Mouse (Mus musculus) heart, embryonic 12.5 days (tissue): ENCODE measurements around the gene Adamts16. TPM values are rescaled to one million over a fixed set of nuclear protein-coding genes. Genes with fewer than 3 reads are reported as not detected.

ENCODE experiments used
- ATAC-seq: fragments of 200-750 bp; cut with Nextera tagmentation; 2 replicates; pipeline ENCODE4 v1.8.0; 2017; ENCODE audit warnings: moderate TSS enrichment, moderate library complexity; ENCODE audit not compliant: insufficient number of reproducible peaks, low FRiP score
- H3K27ac ChIP-seq: fragments of 300-500 bp; sonication (generic); 2 replicates; pipeline ENCODE4 v1.5.1; 2016; ENCODE audit warnings: mild to moderate bottlenecking, moderate library complexity; ENCODE audit not compliant: poor library complexity, severe bottlenecking
- H3K27me3 ChIP-seq: fragments of 300-500 bp; sonication (generic); replicated peaks from 2 replicates; pipeline ENCODE4 v1.6.1; 2016; ENCODE audit warnings: mild to moderate bottlenecking, moderate library complexity
- H3K36me3 ChIP-seq: fragments of 300-500 bp; sonication (generic); 2 replicates; pipeline ENCODE4 v1.6.1; 2016; ENCODE audit warnings: mild to moderate bottlenecking, moderate library complexity
- H3K4me1 ChIP-seq: fragments of 300-500 bp; sonication (generic); replicated peaks from 2 replicates; pipeline ENCODE4 v1.6.1; 2016; ENCODE audit warnings: mild to moderate bottlenecking
- H3K4me2 ChIP-seq: fragments of 300-500 bp; sonication (generic); 2 replicates; pipeline ENCODE4 v1.6.1; 2016; ENCODE audit warnings: mild to moderate bottlenecking, moderate library complexity
- H3K4me3 ChIP-seq: fragments of 300-500 bp; sonication (generic); 2 replicates; pipeline ENCODE4 v1.5.1; 2016; ENCODE audit warnings: mild to moderate bottlenecking
- H3K9ac ChIP-seq: fragments of 300-500 bp; sonication (generic); 2 replicates; pipeline ENCODE4 v1.6.1; 2016; ENCODE audit warnings: mild to moderate bottlenecking, moderate library complexity
- H3K9me3 ChIP-seq: fragments of 300-500 bp; sonication (generic); replicated peaks from 2 replicates; pipeline ENCODE4 v1.6.1; 2016; ENCODE audit warnings: mild to moderate bottlenecking, moderate library complexity
- WGBS: fragments of 180-500 bp; shearing (Covaris S2); methylation state at CpG from one replicate; pipeline ENCODE4 v1.1.7; 2016; 5-methylcytosine and 5-hydroxymethylcytosine counted together
- polyA plus RNA-seq: library from polyadenylated mRNA; unstranded; fragments of >200 nt; fragmentation: Nextera tagmentation; extraction: Ambion mirVana; gene quantifications from 2 replicates; pipeline ENCODE4 v1.2.1, GENCODE M21; 2016

Gene Adamts16
- polyA plus RNA-seq, 1 experiment from 2014 or later: 0.14 TPM

DNA sequence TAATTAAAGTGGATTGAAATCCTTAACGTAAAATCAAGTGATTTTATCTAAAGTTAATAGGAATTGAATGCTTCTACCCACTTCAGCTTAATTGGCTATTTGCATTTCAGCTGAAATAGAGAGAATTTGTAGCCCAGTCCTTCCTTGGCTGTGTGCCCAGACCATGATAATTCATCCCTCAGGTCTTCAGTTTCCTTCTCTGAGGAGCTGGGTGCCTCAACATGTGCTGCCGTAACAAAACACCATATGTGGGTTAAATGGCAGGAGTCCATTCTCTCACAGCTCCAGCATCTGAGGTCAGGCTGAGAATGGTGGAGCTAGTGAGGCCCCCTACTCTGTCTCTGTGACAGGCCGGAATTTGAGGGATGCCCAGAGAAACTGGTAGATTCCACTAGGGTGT, 29.4 kb upstream of the Adamts16 start:
- 74% methylated on average over 3 of the region's 3 CpGs for WGBS
- Histone ChIP-seq H3K4me2 (no peak overlapping the region), H3K36me3 (no peaks in the 10 kb centered on the region), H3K27ac (no peak overlapping the region), H3K9me3 (no peaks in the 10 kb centered on the region), H3K4me1 (0 out of 2 replicates have a peak, but pooled peaks cover 3% of the 10 kb centered on the region), H3K27me3 (no peaks in the 10 kb centered on the region), H3K4me3 (no peak overlapping the region), H3K9ac (no peak overlapping the region)
- ATAC-seq: no peak

DNA sequence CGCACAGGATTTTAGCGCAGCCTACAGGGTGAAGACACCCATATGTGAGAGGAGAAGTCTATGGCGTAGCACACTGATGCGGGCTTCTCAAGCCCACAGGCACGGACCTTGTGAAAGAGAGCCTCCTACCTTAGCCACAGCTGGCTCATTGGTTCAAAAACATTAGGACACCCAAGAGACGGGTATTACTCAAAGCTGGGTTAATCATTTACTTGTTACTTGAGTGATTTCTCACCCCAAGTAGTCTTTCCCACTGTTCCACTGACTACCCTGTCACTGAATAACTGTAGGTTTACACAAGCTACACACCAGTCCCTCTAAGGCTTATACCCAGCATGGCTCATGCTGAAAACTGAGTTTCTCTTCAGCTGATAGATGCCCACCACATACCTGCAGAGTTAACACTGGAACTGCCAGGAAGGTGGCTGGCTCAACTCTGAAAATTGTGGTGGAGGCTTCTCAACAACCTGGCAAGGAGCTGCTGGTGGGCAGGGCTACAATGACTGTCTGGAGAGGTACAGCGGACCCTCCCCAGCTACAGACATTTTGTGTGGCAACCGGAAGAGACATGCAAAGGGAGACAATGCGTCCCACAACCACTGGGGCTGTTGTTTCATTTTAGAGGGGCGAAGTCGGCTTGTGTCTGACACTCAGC, 25.5 kb upstream of the Adamts16 start:
- Histone ChIP-seq H3K36me3 (no peaks in the 10 kb centered on the region), H3K4me3 (no peak overlapping the region), H3K9ac (no peak overlapping the region), H3K27ac (no peak overlapping the region), H3K4me2 (no peak overlapping the region), H3K4me1 (0 out of 2 replicates have a peak, but pooled peaks cover 3% of the 10 kb centered on the region), H3K27me3 (no peaks in the 10 kb centered on the region), H3K9me3 (no peaks in the 10 kb centered on the region)
- no peak for ATAC-seq
- WGBS: 89% methylated on average over 11 of the region's 11 CpGs

DNA sequence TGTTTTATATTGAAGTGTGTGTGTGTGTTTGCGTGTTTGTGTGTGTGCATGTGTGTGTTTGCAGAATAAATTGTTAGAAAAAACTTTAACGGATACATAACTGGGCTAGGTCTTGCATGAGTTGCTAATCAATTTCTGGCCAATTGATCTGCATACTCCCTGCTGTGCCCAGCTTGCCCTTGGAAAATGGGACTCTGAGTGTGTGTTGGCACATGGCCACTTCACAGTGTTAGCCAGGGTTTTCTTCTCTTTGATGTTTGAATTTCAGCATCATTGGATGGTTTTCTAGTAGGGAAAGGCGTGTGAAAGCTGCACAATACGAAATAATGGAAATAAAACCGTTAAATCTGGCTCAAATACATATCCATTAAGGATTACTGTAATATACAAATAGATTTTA, 24.3 kb upstream of the Adamts16 start:
- Histone ChIP-seq H3K27me3 (no peaks in the 10 kb centered on the region), H3K36me3 (no peaks in the 10 kb centered on the region), H3K9me3 (no peaks in the 10 kb centered on the region), H3K4me3 (no peak overlapping the region), H3K27ac (no peak overlapping the region), H3K9ac (no peak overlapping the region), H3K4me1 (no peaks in the 10 kb centered on the region), H3K4me2 (no peak overlapping the region)
- no peak for ATAC-seq
- WGBS: 81% methylated on average over 5 of the region's 5 CpGs

DNA sequence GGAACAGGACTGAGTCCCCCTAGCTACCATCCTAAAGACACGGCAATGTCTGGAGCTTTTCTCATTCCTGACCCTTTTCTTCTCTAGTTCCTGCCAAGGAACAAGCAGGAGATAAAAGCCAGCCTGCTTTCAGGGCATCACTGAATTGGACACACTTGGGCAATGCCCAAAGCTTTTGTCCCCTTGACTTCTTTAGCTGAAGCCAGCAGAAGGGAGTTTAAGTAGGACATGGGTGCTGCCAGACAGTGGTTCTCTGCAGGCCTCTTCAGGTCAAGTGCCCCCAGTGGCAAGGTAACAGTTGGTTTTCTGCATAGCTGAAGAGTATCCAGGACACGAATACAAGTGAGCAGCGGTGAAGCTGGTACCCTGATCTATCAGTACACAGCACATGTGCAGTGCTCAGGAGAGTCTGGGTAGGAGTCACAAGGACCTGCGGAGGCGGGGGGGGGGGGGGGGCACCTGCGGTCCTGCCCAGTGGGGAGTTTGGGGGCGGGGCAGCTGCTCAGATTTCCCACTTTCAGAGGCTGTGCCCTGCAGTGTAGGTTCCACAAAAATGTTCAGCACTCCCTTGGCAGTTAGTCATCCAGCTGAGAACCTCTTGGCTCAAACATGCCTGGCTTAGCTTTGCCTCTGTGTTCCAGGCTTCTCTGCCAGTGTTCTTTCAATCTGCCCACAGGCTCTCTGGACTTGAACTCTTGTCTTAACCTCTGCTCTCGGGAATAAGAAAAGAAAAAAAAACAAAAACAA, 20.7 kb upstream of the Adamts16 start:
- no peaks in the 10 kb centered on the region for H3K4me1 ChIP-seq
- ATAC-seq: no peak
- H3K9me3 ChIP-seq: no peaks in the 10 kb centered on the region
- no peak overlapping the region for H3K4me2 ChIP-seq
- no peaks in the 10 kb centered on the region for H3K27me3 ChIP-seq
- no peak overlapping the region for H3K27ac ChIP-seq
- H3K4me3 ChIP-seq: no peak overlapping the region
- no peaks in the 10 kb centered on the region for H3K36me3 ChIP-seq
- WGBS: 54% methylated on average over 8 of the region's 8 CpGs
- H3K9ac ChIP-seq: no peak overlapping the region

DNA sequence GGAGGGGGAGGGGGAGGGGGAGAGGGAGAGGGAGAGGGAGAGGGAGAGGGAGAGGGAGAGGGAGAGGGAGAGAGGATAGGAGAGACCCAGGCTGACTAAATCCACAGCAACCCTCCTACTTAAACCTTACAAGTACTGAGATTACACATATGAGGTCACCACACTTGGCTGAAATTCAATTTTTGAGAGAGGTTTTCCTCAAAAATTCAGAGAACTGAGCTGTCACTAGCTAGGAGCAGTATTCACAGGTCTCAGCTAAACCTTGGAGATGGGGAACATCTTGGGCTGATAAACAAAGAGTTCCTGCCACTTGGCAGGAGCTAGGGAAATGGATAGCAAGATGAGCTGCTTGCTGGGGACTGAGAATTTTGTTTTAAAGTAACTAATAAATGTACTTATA, 12.0 kb upstream of the Adamts16 start:
- no peak for ATAC-seq
- H3K27ac ChIP-seq: no peak overlapping the region
- no peaks in the 10 kb centered on the region for H3K36me3 ChIP-seq
- H3K4me3 ChIP-seq: no peak overlapping the region
- H3K27me3 ChIP-seq: no peaks in the 10 kb centered on the region
- H3K4me2 ChIP-seq: no peak overlapping the region
- no peaks in the 10 kb centered on the region for H3K9me3 ChIP-seq
- H3K9ac ChIP-seq: no peak overlapping the region
- no peaks in the 10 kb centered on the region for H3K4me1 ChIP-seq

DNA sequence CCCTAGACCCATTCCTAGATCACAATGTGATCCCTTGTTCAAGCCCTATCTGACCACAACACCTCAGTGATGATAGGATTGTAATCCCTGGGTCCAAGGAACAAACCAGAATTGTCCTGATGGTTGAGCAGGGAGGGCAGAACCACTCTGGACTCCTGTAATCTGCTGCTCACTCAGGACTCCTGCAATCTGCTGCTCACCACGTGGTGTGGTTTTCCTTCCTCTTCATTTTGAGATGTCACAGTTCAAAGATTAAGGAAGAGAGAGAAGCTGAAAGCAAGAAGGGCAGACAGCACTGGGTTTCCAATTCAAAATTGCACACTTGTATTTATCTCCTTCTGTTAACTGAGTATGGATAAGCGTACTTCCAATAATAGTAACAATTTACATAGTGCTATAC, 5.3 kb upstream of the Adamts16 start:
- Histone ChIP-seq H3K27ac (no peak overlapping the region), H3K9ac (no peak overlapping the region), H3K4me2 (no peak overlapping the region), H3K9me3 (no peaks in the 10 kb centered on the region), H3K27me3 (peaks cover 13% of the 10 kb centered on the region), H3K36me3 (no peaks in the 10 kb centered on the region), H3K4me3 (no peak overlapping the region), H3K4me1 (no peaks in the 10 kb centered on the region)
- WGBS: 44% methylated on average over 2 of the region's 2 CpGs
- no peak for ATAC-seq

DNA sequence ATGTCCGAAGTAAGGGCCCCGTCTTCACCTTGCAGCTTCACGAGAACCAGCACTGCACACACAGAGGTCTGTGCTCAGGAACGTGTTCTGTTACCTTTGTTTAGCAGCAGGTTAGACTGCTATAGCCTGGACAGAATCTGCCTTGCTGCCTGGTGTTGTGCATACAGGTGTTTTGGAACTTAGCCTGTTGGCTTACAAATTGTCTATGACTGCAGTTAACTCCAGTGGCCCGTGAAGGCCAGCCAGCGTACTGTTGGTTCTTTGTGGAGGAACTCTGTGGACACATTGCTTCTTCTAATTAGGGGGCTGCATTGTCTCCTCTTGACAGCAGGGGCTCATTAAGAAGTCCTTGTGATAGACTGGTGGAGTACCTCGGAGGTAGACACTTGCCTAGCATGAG, 3.9 kb upstream of the Adamts16 start:
- Histone ChIP-seq H3K4me2 (no peak overlapping the region), H3K9ac (no peak overlapping the region), H3K4me1 (0 out of 2 replicates have a peak, but pooled peaks cover 4% of the 10 kb centered on the region), H3K4me3 (no peak overlapping the region), H3K27ac (no peak overlapping the region), H3K27me3 (peaks cover 27% of the 10 kb centered on the region), H3K9me3 (no peaks in the 10 kb centered on the region), H3K36me3 (no peaks in the 10 kb centered on the region)
- ATAC-seq: no peak
- 82% methylated on average over 7 of the region's 7 CpGs for WGBS

DNA sequence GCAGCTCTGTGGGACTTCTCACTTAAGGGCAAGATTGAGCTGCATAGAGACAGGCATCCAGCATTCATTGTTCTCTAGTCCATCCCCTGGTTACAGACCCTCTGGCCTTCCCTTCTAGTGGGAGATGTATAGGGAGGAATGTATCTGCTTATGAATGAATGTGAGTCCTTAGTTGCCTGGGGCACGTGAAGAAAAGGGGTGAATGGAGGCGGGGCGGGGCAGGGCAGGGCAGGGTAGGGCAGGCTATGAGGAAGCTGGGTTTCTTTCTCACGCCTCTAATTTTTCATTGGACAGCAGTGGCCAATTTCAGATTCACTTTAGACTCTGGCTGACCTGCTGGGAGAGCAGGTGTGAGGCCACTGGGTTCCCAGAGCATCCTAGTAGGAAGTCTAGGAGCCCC, 515 bp upstream of the Adamts16 start:
- Histone ChIP-seq H3K9me3 (no peaks in the 10 kb centered on the region), H3K27me3 (peaks cover 38% of the 10 kb centered on the region), H3K4me2 (peak overlapping the region; percentile 70; the same call in 1 of the 2 replicates), H3K4me1 (0 out of 2 replicates have a peak, but pooled peaks cover 4% of the 10 kb centered on the region), H3K9ac (no peak overlapping the region), H3K27ac (no peak overlapping the region), H3K4me3 (no peak overlapping the region), H3K36me3 (no peaks in the 10 kb centered on the region)
- WGBS: 47% methylated on average over 4 of the region's 4 CpGs
- ATAC-seq: no peak

DNA sequence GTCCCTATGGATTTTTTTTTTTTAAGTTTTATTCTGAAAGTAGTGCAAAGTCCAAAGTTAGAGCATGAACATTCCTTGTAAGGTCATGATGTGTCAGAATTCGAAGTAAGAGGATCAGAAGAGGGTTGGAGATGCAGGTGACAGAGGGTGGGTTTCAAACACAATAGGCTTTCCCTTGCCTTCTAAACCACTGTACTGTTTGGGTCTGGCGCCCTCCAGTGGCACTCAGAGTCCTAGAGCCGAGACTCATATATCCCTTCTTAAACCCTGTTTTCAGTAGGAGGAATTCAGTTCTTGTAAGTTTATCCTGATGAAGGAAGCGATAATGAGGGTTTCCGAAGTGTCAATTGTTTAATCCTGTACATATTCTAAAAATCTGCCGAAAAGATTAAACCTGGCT, 1.4 kb downstream of the Adamts16 start:
- no peak overlapping the region for H3K4me2 ChIP-seq
- H3K27me3 ChIP-seq: peaks cover 34% of the 10 kb centered on the region
- H3K27ac ChIP-seq: no peak overlapping the region
- H3K9me3 ChIP-seq: no peaks in the 10 kb centered on the region
- H3K9ac ChIP-seq: no peak overlapping the region
- no peak for ATAC-seq
- WGBS: 8% methylated on average over 6 of the region's 6 CpGs
- no peak overlapping the region for H3K4me3 ChIP-seq
- no peaks in the 10 kb centered on the region for H3K36me3 ChIP-seq
- H3K4me1 ChIP-seq: 0 out of 2 replicates have a peak, but pooled peaks cover 4% of the 10 kb centered on the region

DNA sequence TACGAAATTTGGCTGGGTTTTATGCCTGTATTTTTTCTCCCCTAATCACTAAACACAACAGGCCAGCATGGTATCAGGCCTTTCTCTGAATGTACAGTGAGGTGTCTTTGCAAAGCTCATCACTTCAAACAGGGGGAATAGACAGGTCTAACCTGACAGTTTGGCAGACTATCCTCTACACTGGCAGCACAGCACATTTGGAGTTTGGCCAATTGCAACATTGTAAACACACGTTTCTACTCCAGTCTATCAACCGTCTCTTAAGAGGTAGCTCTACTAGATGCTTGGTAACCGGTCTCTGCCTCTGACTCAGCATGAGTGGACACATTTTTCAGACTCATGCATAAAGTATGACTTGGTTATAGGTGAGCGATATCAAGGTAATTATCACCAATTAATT, 4.0 kb downstream of the Adamts16 start:
- H3K4me2 ChIP-seq: no peak overlapping the region
- H3K9ac ChIP-seq: no peak overlapping the region
- H3K4me1 ChIP-seq: 0 out of 2 replicates have a peak, but pooled peaks cover 7% of the 10 kb centered on the region
- no peak for ATAC-seq
- no peak overlapping the region for H3K27ac ChIP-seq
- no peaks in the 10 kb centered on the region for H3K36me3 ChIP-seq
- H3K27me3 ChIP-seq: peaks cover 31% of the 10 kb centered on the region
- 72% methylated on average over 5 of the region's 5 CpGs for WGBS
- H3K4me3 ChIP-seq: no peak overlapping the region
- H3K9me3 ChIP-seq: no peaks in the 10 kb centered on the region

DNA sequence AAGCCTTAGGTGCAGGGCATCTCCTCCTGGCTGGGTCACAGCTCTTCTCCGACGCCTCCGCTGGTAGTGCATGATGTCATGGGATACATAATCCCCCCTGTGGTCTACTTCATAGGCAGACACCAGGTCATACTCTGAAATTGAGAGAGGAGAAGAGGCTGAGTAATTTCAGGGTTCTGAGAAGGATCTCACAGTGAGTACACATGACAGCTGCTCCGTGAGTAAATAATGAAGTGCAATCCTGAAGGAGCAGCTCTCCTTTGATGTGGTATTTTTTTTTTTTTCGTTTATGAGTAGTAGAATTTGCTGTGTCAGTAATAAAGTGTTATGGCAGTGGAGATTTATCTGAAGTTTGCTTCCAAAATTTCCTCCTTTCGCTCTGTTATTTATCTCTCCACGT, 5.4 kb downstream of the Adamts16 start:
- H3K4me3 ChIP-seq: no peak overlapping the region
- peaks cover 18% of the 10 kb centered on the region for H3K27me3 ChIP-seq
- H3K36me3 ChIP-seq: no peaks in the 10 kb centered on the region
- ATAC-seq: no peak
- no peak overlapping the region for H3K4me2 ChIP-seq
- 63% methylated on average over 7 of the region's 7 CpGs for WGBS
- H3K27ac ChIP-seq: no peak overlapping the region
- 0 out of 2 replicates have a peak, but pooled peaks cover 3% of the 10 kb centered on the region for H3K4me1 ChIP-seq
- H3K9ac ChIP-seq: no peak overlapping the region
- H3K9me3 ChIP-seq: no peaks in the 10 kb centered on the region
